Mouse (Mus musculus) limb, embryonic 12.5 days (tissue): ENCODE results near the gene Fgfr2. TPM values are rescaled to one million over a fixed set of nuclear protein-coding genes. Genes with fewer than 3 reads are reported as not detected.

Experiments used
- ATAC-seq: fragments of 200-750 bp; cut with Nextera tagmentation; 2 replicates; pipeline ENCODE4 v1.8.0; 2017; ENCODE audit warnings: low read depth, moderate TSS enrichment; ENCODE audit not compliant: insufficient number of reproducible peaks, insufficient read depth, low FRiP score, low TSS enrichment
- H3K27ac ChIP-seq: fragments of 300-500 bp; sonication (generic); 2 replicates; pipeline ENCODE4 v1.5.1; 2016; ENCODE audit warnings: mild to moderate bottlenecking, moderate library complexity
- H3K27me3 ChIP-seq: fragments of 300-500 bp; sonication (generic); 2 replicates; pipeline ENCODE4 v1.6.1; 2016; ENCODE audit warnings: mild to moderate bottlenecking, moderate library complexity
- H3K36me3 ChIP-seq: fragments of 300-500 bp; sonication (generic); 2 replicates; pipeline ENCODE4 v1.6.1; 2016; ENCODE audit warnings: mild to moderate bottlenecking, moderate library complexity
- H3K4me1 ChIP-seq: fragments of 300-500 bp; sonication (generic); replicated peaks from 2 replicates; pipeline ENCODE4 v1.6.1; 2016
- H3K4me2 ChIP-seq: fragments of 300-500 bp; sonication (generic); 2 replicates; pipeline ENCODE4 v1.6.1; 2016; ENCODE audit warnings: mild to moderate bottlenecking, moderate library complexity
- H3K4me3 ChIP-seq: fragments of 300-500 bp; sonication (generic); replicated peaks from 2 replicates; pipeline ENCODE4 v1.5.1; 2016; ENCODE audit warnings: mild to moderate bottlenecking
- H3K9ac ChIP-seq: fragments of 300-500 bp; sonication (generic); replicated peaks from 2 replicates; pipeline ENCODE4 v1.6.1; 2016; ENCODE audit warnings: mild to moderate bottlenecking, moderate library complexity
- H3K9me3 ChIP-seq: fragments of 300-500 bp; sonication (generic); 2 replicates; pipeline ENCODE4 v1.6.1; 2016; ENCODE audit warnings: mild to moderate bottlenecking, moderate library complexity
- WGBS: fragments of 180-500 bp; shearing (Covaris S2); methylation state at CpG from one replicate; pipeline ENCODE4 v1.1.7; 2016; 5-methylcytosine and 5-hydroxymethylcytosine counted together
- polyA plus RNA-seq: library from polyadenylated mRNA; unstranded; fragments of >200 nt; fragmentation: Nextera tagmentation; extraction: Ambion mirVana; gene quantifications from 2 replicates; pipeline ENCODE4 v1.2.1, GENCODE M21; 2016

Gene Fgfr2
- polyA plus RNA-seq, 1 experiment from 2014 or later: 112 TPM

DNA sequence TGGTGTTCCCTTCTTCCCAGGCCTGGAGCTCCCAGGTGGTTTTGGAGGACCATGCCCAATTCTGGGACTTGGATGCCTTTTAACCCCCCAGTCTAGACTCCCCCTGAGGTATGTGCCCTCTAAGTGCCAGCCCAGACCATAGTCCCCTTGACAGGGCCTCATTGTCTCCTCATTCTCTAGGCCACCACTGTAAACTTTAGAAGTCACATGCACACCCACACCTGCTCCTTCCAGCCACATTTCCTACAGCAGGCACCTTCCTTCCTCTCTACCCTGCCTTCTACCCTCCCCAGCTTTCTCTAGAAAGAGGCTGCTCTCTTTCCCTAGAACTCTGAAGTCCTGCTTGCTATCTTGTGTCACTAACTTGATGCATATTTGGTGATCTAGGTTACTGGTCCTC is 2424.7 kb downstream of the Fgfr2 start:
- Histone ChIP-seq H3K27me3 (no peaks in the 10 kb centered on the region), H3K27ac (no peak overlapping the region), H3K9ac (no peak overlapping the region), H3K4me3 (no peak overlapping the region), H3K9me3 (no peaks in the 10 kb centered on the region), H3K4me1 (peaks cover 34% of the 10 kb centered on the region), H3K36me3 (peaks cover 22% of the 10 kb centered on the region), H3K4me2 (no peak overlapping the region)
- no peak for ATAC-seq

DNA sequence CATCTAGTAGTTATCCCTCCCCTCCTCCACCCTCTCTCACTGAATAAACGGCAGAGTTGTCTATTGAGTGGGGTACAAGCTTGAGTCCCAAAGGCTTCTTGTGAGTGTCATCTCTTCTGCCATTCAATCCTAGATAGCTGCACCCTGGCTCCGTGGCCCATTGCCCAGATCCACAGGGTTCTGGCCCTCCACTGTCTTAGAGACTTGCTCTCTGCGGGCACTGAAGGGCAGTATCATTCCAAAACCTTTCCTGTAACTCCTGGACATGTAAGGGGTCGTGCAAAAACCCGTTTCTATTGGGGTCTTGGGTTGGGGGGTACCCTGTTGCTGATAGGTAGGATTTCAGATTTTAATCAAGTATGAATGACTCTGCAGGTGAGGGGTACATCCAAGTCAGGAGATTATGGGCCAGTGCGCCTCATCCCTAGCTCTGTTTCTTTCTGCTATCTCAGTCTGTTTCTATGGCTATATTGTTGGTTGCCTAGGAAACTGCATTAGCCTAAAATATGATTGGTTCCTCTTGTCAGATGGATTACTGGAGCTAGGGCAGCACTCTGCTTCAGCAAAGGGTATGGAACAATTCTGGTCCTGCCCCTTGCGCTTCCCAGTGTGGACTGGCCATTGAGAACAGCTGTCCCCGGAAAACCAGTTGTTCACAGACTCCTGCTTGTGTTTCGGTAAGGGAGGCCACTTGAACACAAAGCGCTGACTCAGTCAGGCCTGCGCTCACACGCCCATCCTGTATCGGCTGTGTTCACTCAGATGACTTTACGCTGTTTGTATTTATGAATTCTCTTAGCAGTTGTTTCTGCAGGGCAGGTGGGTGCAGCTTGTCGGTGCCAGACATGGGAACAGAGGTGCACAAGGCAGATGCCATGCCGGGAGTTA is 2426.6 kb downstream of the Fgfr2 start:
- Histone ChIP-seq H3K4me2 (no peak overlapping the region), H3K36me3 (peaks cover 22% of the 10 kb centered on the region), H3K4me1 (peaks cover 45% of the 10 kb centered on the region), H3K9me3 (no peaks in the 10 kb centered on the region), H3K27me3 (no peaks in the 10 kb centered on the region), H3K9ac (no peak overlapping the region), H3K27ac (no peak overlapping the region), H3K4me3 (no peak overlapping the region)
- no peak for ATAC-seq
- WGBS: 81% methylated on average over 16 of the region's 16 CpGs

DNA sequence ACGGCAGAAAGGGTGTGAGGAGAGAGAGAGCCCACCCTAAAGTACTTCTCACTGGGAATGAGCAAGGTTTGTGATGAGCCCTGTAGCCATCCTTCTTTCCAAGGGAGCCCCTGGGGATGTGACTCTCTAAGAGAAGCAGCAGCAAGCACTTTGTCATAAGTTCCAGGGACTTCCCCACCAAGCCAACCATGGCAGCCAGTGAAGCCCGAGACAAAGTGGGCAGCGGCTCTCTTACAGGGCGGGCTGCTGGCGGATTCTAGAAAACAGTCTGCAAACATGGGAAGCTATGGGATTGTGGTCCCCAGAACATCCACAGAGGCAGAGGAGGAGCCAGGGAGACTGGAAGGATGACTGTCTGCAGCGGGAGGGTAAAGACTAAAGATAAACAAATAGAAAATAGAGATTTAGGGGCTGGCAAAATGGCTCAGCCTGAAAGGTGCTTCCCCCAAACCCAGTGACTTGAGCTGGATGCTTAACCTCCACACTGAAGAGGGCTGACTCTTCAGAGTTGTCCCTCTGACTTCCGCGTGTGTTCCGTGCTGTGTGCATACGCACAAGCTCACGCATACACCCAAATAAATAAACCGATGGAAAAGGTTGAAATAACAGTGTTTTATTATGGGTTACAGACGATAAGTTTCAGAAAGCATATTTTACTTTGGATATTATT is 2427.3 kb downstream of the Fgfr2 start:
- no peak overlapping the region for H3K4me3 ChIP-seq
- peaks cover 53% of the 10 kb centered on the region for H3K4me1 ChIP-seq
- H3K27me3 ChIP-seq: no peaks in the 10 kb centered on the region
- H3K36me3 ChIP-seq: peaks cover 15% of the 10 kb centered on the region
- H3K4me2 ChIP-seq: no peak overlapping the region
- H3K9me3 ChIP-seq: no peaks in the 10 kb centered on the region
- ATAC-seq: no peak
- peak overlapping the region; percentile 3; the same call in 1 of the 2 replicates for H3K9ac ChIP-seq
- 77% methylated on average over 13 of the region's 13 CpGs for WGBS
- peak overlapping the region; percentile 24; the same call in 1 of the 2 replicates for H3K27ac ChIP-seq

DNA sequence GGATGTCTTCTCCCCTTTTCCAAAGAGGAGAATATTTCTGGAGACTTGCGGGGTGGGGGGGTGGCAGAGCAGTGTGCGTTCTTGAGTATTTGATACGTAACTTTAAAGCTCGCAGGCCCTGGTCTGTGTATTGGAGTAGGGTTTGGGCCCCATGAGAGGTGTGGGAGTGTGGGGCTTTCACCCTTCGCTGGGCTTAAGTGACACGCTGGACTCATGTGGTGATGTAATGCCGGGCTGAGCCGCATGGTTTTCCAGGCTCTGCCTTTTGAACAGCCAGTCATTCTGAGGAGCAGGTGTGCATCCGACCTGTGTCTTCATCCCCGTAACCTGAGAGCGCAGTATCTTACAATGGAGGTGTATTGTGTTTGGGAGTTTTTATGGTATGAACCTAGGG is 2429.4 kb downstream of the Fgfr2 start:
- ATAC-seq: no peak
- WGBS: 23% methylated on average over 11 of the region's 11 CpGs
- H3K4me1 ChIP-seq: peaks cover 59% of the 10 kb centered on the region

DNA sequence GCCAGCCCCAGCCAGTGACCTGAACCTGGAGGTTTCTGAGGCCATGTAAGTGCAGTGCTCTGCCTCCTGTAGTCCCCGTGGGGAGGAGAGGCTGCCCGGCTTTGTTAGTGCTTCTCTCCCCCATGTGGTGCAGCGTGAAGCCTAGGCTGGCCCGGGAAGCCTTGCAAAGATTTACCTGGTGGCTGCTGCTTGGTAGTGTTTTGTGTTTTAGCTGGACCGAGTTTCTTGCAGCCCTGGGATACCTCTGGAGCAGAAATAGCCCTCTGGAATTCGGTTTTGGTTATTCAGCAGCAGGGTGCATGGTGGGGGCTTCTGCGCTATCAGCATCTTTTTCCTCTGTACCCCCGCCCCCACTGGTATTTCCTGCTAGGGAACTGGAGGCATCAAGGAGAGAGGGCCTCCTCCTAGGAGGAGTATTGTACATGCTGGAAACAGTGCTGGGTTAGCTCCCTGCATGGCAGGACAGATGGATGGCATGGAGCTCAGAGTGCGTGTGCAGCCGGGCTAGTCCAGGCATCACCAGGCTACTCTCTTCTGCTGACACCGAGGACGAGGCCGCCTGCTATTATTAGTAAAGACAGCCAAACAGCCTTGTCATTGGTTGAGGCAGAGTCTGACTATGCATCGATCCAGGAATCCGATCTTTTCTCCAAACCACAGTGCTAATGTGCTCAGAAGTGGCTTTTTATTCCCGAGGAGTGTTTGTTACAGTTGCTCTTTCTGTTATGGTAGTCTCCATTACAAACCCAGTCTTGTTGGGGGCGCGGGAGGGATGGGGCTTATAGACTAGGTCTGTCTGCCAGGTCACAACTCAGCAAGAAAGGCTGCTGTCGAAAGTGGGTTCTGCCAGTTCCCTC is 2430.0 kb downstream of the Fgfr2 start:
- Histone ChIP-seq H3K4me2 (peak overlapping the region; percentile 79), H3K27ac (peak overlapping the region; percentile 99), H3K4me1 (peaks cover 54% of the 10 kb centered on the region), H3K4me3 (peak overlapping the region; percentile 73), H3K36me3 (no peaks in the 10 kb centered on the region), H3K9ac (peak overlapping the region; percentile 91), H3K27me3 (no peaks in the 10 kb centered on the region), H3K9me3 (no peaks in the 10 kb centered on the region)
- 1% methylated on average over 19 of the region's 19 CpGs for WGBS
- ATAC-seq: peak; percentile 63

More for the DNA sequence above, 2429.4 kb downstream of the Fgfr2 start:
- H3K27ac ChIP-seq: peak overlapping the region; percentile 99
- peak overlapping the region; percentile 91 for H3K9ac ChIP-seq
- H3K27me3 ChIP-seq: no peaks in the 10 kb centered on the region
- peak overlapping the region; percentile 73 for H3K4me3 ChIP-seq
- H3K9me3 ChIP-seq: no peaks in the 10 kb centered on the region
- H3K36me3 ChIP-seq: 0 out of 2 replicates have a peak, but pooled peaks cover 2% of the 10 kb centered on the region
- H3K4me2 ChIP-seq: peak overlapping the region; percentile 79

DNA sequence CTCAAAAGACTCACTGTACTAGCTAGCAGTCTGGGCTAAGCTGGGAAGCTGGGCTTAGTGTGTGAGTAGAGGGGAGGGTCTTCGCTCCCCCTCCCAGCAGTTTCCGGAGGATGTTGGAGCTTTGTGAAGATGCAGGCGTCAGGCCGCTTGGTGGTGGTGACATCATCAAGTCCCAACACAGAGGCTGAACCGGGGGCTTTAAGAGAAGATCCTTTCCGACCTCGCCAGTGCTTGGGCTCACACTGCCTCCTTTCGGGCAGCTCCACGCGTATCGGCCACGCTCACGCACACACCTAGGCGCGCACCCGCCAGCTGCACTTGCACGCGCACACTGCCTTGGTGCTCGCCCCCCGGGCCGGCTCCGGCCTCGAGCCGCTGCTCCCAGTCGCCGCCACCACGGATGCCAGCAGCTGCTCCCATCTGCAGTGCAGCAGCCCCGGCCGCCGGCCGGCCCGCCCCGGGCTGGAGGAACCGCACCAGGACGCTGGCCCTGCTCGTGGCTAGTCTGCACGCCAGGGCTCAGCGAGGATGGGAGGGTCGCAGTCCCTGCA is 2430.7 kb downstream of the Fgfr2 start:
- peak overlapping the region; percentile 99 for H3K27ac ChIP-seq

DNA sequence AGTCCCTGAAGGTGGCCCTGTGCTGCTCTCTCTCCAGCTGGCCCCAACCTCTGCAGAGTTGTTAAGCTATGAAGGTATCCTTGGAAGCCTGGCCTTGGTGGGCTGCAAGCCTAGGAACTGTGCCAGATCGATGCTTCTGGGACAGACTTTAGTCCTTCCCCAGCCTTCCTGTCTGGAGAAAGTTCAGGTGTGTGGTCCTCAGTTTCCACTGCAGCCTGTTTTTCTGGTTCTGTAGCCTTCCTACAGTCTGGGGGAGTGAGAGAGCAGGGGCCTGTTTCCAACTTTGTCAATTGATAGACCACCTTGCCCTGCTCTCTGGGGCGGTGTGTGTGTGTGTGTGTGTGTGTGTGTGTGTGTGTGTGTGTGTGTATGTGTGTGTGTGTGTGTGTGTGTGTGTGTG is 2431.2 kb downstream of the Fgfr2 start:
- peaks cover 59% of the 10 kb centered on the region for H3K4me1 ChIP-seq
- H3K27me3 ChIP-seq: no peaks in the 10 kb centered on the region
- H3K27ac ChIP-seq: peak overlapping the region; percentile 99
- ATAC-seq: peak; percentile 5; the same call in 1 of the 2 replicates
- peak overlapping the region; percentile 73 for H3K4me3 ChIP-seq
- no peaks in the 10 kb centered on the region for H3K36me3 ChIP-seq
- WGBS: 45% methylated on average over 2 of the region's 2 CpGs
- no peaks in the 10 kb centered on the region for H3K9me3 ChIP-seq
- H3K9ac ChIP-seq: peak overlapping the region; percentile 91
- H3K4me2 ChIP-seq: peak overlapping the region; percentile 79

More for the DNA sequence above, 2430.7 kb downstream of the Fgfr2 start:
- Histone ChIP-seq H3K4me2 (peak overlapping the region; percentile 79), H3K36me3 (no peaks in the 10 kb centered on the region), H3K9ac (peak overlapping the region; percentile 91), H3K9me3 (no peaks in the 10 kb centered on the region), H3K27me3 (no peaks in the 10 kb centered on the region), H3K4me1 (peaks cover 58% of the 10 kb centered on the region), H3K4me3 (peak overlapping the region; percentile 73)
- WGBS: under 1% methylated on average over 39 of the region's 39 CpGs
- ATAC-seq: peak; percentile 83

DNA sequence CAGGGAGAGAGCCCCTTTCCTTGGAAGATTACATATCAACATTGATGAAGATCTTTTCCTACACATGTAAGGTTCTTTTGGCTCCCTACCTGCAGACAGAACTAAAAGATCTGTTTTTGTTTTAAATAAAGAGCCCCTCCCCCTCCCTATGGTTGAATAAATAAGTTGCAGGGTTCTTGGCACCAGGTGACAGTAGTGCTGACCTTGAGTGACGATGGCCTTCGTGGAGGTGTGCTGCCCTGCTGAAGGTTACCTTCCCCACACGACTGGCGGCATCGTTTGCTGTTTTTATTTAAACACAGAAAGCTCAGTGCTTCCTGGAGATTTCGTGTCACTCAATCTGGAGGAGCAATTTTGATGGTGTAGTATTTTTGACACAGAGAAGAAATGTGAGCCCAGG is 2432.3 kb downstream of the Fgfr2 start:
- Histone ChIP-seq H3K4me2 (no peak overlapping the region), H3K9ac (no peak overlapping the region), H3K9me3 (no peaks in the 10 kb centered on the region), H3K4me3 (no peak overlapping the region), H3K36me3 (no peaks in the 10 kb centered on the region), H3K27me3 (no peaks in the 10 kb centered on the region), H3K4me1 (peaks cover 58% of the 10 kb centered on the region), H3K27ac (no peak overlapping the region)
- ATAC-seq: no peak
- WGBS: 65% methylated on average over 6 of the region's 6 CpGs

DNA sequence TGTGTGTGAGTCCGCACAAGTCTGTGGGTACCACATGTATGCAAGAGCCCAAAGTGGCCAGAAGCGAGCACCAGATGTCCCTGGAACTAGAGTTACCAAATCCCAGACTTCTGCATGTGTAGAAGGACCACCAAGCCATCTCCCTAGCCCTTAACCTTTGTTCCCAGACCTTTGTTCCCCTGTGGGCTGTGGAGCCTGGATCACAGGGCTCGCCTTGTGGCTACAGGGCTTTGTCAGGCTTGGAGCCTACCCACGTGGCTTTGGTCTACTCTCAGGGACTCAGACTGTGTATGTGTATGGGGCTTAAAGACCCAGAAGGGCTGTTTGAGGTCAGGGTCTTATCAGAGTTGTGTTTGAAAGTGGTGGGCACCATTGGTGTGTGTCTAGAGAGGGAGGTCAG is 2434.5 kb downstream of the Fgfr2 start:
- Histone ChIP-seq H3K27ac (no peak overlapping the region), H3K27me3 (no peaks in the 10 kb centered on the region), H3K4me1 (peaks cover 37% of the 10 kb centered on the region), H3K4me2 (no peak overlapping the region), H3K4me3 (no peak overlapping the region), H3K36me3 (no peaks in the 10 kb centered on the region), H3K9me3 (no peaks in the 10 kb centered on the region), H3K9ac (no peak overlapping the region)
- ATAC-seq: no peak
- WGBS: 90% methylated on average over 4 of the region's 4 CpGs

DNA sequence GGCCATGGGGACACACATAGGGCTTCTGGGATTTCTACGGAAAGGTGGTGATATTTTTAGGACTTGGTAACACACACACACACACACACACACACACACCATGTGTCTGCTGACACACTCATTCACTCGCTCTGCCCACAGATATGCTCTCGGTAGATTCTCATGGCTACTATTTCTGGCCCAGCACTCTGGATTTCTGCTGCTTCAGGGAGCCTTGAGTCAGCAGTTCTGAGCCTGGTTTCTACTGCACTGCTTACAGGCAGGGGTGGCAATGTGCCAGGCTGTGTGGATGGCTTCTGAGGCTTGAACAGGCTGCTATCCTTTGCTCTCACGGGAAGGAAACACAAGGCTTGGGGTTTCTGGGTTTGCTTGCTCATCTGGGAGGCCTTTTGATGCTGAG is 2441.4 kb downstream of the Fgfr2 start:
- 79% methylated on average over 4 of the region's 4 CpGs for WGBS
- H3K36me3 ChIP-seq: no peaks in the 10 kb centered on the region
- no peak overlapping the region for H3K4me2 ChIP-seq
- no peak overlapping the region; the same call in 1 of the 2 replicates for H3K27ac ChIP-seq
- no peaks in the 10 kb centered on the region for H3K9me3 ChIP-seq
- H3K4me1 ChIP-seq: peaks cover 28% of the 10 kb centered on the region
- H3K4me3 ChIP-seq: no peak overlapping the region
- no peaks in the 10 kb centered on the region for H3K27me3 ChIP-seq
- 0 out of 2 replicates have a peak overlapping the region, but pooled peaks have one; percentile 12 for H3K9ac ChIP-seq
- no peak for ATAC-seq
